Mouse (Mus musculus): ENCODE data around the gene Arcn1.
A peak's percentile ranks its signal among the peaks of the same experiment; 100 is the strongest.
"Not testable (repeated sequence)": the region's sequence is repeated elsewhere in the genome, so short reads cannot be mapped to it uniquely, and the experiment has no call there.

The Arcn1 gene

DNA sequence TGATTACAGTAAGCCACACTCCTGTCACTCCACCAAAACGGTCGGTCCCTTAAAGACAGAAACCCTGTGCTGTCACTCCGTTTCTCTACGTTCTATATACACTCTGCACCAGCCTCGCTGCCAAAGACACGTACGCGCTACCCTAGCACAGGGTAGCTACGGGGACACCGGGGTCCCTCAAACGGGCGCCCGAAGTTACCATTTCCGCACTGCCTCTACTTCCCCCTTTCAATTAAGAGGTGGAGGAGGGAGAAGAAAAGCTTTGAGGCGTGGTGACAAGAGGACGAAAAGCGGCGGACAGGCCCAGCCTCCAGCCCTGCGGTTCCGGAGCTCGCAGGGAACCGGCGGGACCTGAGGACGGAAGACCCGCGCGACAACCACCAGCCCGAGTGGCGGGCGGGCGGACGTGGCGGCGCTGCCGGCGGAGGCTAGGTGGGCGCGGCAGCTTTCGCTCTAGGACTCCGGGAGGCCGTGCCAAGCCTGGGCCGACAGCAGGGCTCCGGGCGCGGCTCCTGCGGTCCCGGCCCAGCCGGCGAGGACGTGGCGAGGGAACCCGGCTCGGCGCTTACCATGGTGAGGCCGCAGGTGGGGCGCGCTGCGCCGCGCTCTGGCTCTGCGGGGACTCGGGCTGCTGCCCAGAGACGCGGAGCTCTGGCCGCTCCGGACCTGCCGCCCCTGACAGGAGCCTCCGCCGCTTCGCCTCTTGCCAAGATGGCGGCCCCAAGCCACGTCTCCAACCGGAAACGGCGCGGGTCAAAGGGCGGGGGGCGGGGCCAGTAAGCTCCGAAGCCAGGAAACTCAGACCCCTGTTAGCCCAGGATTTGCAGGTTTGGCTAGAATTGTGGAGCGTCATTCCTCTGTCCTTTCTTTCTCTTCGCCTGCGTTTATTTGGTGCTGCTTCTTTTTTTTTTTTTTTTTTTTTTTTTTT lies at the start of gene Arcn1, which contains the start of gene Ift46:
Gene Arcn1, minus strand, starts transcription at position 745 of the 928 bp plus-strand sequence.
Gene Ift46, plus strand, starts transcription at position 808 of the 928 bp plus-strand sequence.
- DNase-seq (ENCODE audit: low read depth, low spot score), result peak; percentile 86

DNA sequence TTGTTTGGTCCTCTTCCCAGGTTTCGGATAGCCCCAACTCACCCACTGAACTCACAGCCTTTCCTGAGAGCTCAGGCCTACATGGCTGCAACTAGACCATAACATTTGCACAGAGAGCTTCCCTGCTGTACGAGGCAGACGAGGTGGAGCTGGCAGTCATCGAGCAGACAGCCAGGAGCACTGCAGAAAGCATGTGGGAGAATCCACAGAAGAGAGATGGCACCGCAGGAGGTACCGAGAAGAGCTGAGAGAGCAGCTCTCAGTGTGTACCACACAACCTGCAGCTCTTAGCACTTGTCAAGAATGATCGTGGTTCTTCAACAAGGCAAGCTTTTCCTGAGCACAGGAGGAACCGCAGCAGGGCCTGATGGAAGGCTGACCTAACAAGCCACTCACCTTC lies 46.5 kb upstream of the Arcn1 start:
- no peak for DNase-seq (ENCODE audit: low read depth, low spot score)

GRCm38 (mm10) chr9:44810316-44810715 lies 42.7 kb upstream of the Arcn1 start:
- no peak for DNase-seq (ENCODE audit: low read depth, low spot score)

DNA sequence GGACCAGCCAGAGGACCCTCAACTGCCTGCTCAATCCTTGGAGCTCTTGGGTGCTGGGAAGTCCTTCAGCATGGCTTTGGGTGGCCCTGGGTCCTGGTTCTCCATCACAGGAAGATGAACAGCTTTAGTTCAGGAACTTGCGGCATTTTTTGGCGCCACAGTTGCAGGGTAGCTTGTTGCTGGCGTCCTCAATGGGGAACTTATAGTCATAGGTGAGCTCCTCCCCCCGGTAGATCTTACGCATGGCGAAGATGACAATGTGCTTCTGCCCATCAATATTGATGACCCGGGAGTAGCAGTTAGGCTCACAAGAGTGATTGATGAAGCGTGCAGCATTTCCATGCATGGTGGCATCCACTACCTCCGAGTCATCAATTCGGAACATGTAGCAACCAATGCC lies 40.1 kb upstream of the Arcn1 start:
- no peak for DNase-seq (ENCODE audit: low read depth, low spot score)

DNA sequence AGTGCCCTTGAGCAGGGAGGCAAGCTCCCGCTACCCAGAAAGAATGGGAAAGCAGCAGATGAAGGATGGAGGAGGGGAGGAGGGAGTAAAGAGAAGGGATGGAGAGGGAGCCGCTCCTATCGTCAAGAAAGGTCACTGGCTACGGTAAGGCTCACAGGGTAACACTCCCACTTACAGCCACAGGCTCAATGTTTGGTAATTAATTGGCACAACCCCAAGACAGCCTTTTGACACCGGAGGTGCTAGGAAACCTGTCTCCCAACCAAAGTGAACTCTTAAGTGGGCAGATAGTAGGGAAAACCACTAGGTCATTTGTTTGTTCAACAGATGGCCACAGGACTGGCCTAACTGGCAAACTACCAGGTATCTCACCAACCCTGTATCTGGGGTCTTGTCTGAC lies 39.5 kb upstream of the Arcn1 start:
- DNase-seq (ENCODE audit: low read depth, low spot score), result no peak

DNA sequence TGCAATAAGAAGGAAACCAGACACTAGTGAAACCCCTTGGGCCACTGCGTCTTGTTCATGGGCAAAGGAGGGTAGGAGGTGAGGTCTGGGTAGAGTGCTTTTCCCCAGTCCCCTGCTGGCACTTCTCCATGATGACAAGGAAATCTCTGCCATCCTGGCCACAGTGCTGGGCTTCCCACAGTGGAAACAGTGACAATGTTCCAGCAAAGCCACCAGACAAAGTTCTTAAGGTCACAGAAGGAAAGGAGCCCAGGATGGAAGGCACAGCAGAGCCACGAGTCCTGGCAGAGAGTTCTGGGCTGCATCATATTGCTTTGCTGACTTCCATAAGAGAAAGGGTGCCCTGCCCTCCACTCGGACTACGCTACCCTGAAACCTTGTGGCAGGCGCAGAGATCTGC lies 37.9 kb upstream of the Arcn1 start:
- no peak for DNase-seq (ENCODE audit: low read depth, low spot score)

- DNase-seq (ENCODE audit: low read depth, low spot score), result no peak
These were observed 37.0 kb upstream of the Arcn1 start for GRCm38 (mm10) chr9:44804678-44805077.

GRCm38 (mm10) chr9:44802808-44803450 lies 35.3 kb upstream of the Arcn1 start, which contains the start of gene Ttc36:
Ttc36 (minus strand) TSS chr9:44803072.
- DNase-seq (ENCODE audit: low read depth, low spot score), result no peak

DNA sequence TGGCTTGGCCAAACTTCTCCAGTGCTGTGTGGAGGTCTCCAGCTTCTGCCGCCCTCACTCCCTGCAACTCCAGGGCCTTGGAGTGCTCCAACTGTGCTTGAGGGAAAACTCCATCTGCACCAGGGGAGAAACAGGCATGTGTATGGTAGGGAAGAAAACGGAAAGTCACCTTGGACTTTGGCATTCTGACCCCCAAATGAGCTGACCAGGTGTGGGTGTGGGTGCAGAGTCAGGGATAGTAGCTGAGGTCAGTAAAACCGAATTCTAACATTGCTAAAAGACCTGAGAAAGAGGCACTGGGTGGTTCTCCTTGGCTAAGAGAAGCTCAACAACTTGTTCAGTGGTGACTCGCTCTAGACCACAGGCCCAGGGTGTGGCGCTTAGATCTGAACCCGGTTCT lies 34.0 kb upstream of the Arcn1 start:
- DNase-seq (ENCODE audit: low read depth, low spot score), result no peak

- no peak for DNase-seq (ENCODE audit: low read depth, low spot score)
These were observed 32.3 kb upstream of the Arcn1 start for GRCm38 (mm10) chr9:44799958-44800324.

DNA sequence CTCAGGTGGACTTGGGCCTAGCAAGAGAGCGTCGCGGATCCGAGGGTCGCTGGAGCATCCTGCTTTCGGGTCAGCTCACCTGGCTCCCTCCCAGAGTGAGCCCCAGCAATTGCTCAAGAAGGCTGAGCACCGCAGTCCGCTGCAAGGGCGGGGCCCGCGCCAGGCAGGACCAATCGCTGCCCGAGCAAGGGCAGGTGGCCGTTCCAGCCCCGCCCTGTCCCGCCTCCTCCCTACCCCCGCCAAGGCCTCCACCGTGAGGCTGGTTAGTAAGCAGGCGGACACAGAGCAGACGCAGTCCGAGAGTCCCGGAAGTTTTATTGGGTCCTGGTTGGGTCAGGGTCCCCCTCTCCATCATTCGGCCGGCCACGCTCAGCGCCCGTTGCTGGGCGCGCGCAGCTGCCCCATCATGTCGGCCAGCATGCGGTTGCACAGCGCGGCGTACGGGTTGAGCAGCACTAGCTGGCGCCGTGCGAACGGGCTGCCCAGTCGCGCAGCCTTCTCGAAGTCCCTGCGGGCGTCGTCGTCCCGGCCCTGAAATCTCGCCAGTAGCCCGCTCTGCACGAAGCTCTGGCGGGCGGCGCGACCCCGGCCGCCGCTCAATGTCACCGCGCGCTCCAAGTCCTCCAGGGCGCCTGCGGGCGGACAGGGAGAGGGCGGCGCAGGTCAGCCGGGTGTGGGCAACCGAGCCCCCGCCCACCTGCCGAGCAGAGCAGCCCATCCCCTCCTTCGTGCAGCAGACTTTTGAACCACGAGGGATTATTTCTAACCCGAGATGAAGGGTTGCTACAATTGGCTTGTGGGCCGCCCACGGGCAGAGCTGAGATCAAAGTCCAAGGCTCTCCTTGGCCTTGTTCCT lies 31.7 kb upstream of the Arcn1 start, which contains the start of gene Tmem25:
Gene Tmem25, minus strand, starts transcription at position 206 of the 856 bp plus-strand sequence.
- peak; percentile 73 for DNase-seq (ENCODE audit: low read depth, low spot score)

- no peak for DNase-seq (ENCODE audit: low read depth, low spot score)
These were observed 30.7 kb upstream of the Arcn1 start for GRCm38 (mm10) chr9:44798298-44798697.

DNA sequence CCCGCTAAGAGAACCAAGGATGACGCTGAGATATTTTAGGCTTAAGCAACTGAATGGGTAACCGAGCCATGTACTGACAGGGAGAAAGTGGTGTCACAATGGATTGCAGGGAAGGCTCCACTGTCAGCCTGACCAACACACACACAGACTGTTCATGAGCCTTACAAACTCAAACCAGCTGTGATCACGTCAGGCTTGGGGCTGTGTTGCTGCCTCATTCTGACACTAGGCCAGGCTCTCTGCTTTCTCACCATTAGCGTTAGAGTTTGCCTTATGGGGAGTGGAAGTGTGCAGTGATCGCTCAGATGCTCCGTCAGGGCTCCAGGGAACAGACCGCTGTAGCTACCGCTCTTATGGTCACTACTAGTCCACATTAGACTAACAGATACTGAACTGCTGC lies 25.2 kb upstream of the Arcn1 start:
- no peak for DNase-seq (ENCODE audit: low read depth, low spot score)

DNA sequence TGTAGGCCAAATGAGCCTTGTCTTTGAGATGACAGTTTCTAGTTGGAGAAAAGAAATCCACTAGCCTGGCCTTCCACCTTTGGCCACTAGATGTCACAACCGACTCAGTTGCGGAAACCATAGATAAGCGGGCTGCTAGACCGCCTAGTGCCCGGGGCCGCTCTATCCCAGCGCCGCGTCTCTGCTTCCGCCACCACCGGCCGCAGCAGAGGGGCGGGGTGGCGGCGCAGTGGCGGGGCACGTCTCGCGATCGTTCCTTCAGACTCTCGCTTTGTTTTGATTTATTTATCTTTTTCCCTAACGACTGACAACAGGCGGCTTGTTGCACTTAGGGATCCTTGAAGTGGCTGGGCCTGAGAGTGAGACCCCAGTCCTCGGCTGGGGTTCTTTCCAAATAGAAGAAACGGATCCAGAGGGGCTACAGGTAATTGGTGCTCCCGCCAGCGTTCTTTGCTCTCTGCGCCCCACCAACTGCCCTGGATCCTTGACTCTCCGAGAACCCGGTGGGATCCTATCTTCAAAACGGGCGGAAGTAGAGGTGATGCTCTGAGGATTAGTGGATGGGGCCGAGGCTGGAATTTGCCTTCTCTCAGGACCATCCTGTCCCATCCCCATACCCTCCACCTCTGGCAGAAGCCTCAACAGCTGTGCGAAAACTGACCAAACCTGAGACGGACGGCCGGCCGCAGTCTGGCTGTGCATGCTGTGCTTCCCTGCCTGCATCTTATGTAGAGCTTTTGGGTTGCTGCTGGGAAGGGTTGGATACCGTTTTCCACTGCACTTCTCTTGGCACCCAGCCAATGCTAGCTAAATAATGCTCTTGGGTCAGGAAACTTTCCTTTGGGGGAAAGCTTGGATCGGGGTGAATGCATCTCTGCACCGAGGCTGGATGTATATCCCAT lies 5.4 kb upstream of the Arcn1 start:
- peak; percentile 93 for DNase-seq (ENCODE audit: low read depth, low spot score)

GRCm38 (mm10) chr9:44772392-44772749 lies 4.7 kb upstream of the Arcn1 start:
- no peak for DNase-seq (ENCODE audit: low read depth, low spot score)

DNA sequence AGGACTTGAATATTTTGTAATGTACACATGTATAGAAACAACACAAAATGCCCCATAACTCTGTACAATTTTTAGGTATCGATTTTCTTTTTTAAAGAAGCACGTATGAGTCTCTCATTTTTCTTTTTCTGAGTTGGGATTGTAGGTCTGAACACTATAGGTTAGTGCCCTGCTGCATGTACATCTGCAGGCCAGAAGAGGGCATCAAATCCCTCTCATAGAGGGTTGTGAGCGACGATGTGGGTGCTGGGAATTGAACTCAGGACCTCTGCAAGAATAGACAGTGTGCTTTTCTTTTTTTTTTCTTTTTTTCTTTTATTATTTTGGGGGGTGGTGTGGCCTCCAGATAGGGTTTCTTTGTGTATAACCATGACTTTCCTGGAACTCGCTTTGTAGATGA lies 3.7 kb upstream of the Arcn1 start:
- DNase-seq (ENCODE audit: low read depth, low spot score), result no peak

- not testable (repeated sequence) for DNase-seq (ENCODE audit: low read depth, low spot score)
These were observed 367 bp upstream of the Arcn1 start for GRCm38 (mm10) chr9:44768029-44768394.

GRCm38 (mm10) chr9:44760873-44761272 lies 6.8 kb downstream of the Arcn1 start:
- DNase-seq (ENCODE audit: low read depth, low spot score), result no peak

- DNase-seq (ENCODE audit: low read depth, low spot score), result no peak
These were observed 19.2 kb downstream of the Arcn1 start for GRCm38 (mm10) chr9:44748473-44748872.

GRCm38 (mm10) chr9:44747341-44747740 lies 20.3 kb downstream of the Arcn1 start:
- DNase-seq (ENCODE audit: low read depth, low spot score), result no peak

DNA sequence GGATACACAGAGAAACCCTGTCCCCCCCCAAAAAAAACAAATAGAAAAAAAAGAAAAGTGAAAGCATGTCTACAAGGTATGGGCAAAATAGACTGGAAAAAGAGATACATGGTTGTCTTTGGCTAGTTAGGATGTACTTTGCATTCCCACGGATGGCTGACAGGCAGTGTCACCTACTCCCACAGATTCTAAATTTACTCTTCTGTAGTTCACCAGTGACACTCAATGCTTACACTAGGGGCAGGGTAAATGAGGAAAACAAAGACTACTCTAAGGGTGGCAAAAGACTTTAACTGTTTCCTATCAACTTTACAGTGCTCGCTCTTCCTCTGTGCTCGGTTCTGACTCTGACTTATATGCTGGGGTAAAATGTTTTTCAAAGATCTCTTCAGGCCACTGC lies 21.0 kb downstream of the Arcn1 start:
- DNase-seq (ENCODE audit: low read depth, low spot score), result no peak
